Mouse (Mus musculus) adrenal gland, adult 2 months (tissue): ENCODE measurements around the gene Itpr2. TPM values are rescaled to one million over a fixed set of nuclear protein-coding genes. Genes with fewer than 3 reads are reported as not detected.

Source experiments
- DNase-seq: peaks from one replicate; pipeline ENCODE4 v3.0.0; 2021
- polyA plus RNA-seq: library from polyadenylated mRNA; depleted of rRNA; stranded (reverse); fragments of >200 nt; gene quantifications from 2 replicates; pipeline ENCODE4 v1.2.3, GENCODE M21; 2012
- total RNA-seq, 2 experiments: library from RNA; stranded (reverse); gene quantifications; 2 replicates each; pipeline ENCODE4 v1.2.3; 2021

Itpr2 gene
- total and polyA plus RNA-seq, 3 experiments: 17.3 to 36.1 (median 32.2) TPM

DNA sequence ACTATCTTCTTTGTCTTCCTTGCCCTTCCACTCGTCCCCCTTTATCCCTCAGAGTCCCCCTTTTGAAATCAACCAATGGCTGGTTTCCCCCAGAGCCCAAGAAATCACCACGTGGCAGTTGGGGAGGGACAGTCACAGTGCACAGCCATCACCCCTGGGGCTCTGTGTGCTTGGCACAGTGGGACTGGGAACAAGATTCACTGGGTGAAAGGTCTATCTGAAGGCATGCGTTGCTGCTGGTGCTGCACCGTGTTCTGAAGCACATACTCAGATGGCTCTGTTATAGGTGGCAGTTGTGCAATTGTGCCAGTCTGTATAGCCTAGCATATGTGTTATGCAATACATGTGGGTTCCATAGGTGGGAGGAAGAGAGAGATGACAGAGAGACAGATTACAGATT, 154.5 kb downstream of the Itpr2 start:
- DNase-seq: no peak

DNA sequence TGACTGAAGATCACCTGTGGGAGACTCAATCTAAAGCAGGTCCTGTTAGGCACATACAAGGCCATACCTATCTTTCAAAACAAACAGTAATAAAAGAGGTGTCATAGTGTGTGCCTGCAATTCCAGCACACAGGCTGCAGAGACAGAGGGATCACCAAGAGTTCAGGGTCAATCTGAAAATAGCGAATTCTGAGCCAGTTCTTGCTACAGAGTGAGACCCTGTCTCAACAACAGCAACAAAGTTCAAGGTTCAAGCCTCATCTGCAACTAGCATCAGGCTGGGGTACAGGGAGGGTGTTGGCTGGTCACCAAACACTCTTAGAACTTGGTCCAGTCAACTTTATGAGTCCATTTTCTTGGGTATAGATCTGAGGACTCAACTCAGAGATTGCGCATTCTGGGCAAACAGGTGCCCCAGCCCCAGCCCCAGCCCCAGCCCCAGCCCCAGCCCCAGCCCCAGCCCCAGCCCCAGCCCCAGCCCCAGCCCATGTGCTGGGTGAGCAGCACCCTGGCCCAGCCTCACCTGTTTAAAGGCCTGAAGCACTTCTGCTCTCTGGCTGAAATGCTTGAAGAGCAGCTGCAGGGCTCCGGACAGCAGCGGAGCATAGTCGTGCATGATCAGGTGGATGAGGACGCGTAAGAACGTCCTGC, 155.4 kb downstream of the Itpr2 start:
- no peak for DNase-seq

DNA sequence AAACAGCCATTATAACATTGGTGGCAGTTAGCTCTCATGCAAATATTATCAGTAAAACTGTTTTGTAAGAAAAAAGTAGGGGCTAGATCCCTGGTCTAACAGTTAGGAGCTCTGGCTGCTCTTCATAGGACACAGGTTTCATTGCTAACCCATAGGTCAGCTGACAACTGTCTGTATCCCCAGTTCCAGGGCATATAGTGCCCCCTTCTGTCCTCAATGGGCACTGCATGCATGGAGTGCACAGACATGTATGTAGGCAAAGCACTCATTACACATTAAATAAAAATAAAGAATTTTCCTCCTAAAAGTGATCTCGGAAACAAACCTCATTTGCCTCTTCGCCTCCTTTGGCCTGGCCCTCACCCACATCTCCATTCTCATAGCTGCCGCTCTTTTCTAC, 157.3 kb downstream of the Itpr2 start:
- no peak for DNase-seq

DNA sequence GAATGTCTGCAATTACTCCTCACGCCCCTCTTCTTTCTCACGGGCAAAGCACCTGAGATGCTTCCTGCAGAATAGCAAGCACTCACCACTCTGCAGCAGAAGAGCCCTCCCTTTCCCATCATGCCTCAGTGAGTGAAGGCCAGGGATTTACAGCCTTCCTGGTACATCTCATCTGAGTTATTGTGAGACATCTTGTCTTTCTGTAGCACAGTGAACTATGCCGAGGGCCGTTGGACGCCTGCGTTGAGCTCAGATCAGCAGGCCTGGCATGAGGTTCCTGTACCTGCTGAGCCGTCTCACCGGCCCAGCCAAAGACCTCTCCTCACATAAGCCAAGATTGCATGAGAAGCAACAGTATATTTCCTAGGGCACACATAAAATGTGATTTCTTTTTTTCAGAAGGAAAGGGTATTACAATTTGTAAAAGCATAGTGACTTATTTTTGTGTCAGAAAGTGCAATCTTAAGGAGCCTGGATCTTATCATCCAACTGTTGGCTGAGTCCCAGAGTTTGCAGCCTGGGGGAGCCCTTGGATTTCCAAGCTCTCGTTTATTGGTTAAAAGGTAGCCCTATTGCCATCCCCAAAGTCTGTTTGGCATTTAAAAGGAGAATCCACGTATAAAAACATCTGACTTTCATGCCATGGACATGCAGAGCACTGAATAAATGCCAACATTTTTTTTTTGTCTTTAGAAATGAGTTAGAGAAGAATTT, 158.2 kb downstream of the Itpr2 start:
- no peak for DNase-seq

DNA sequence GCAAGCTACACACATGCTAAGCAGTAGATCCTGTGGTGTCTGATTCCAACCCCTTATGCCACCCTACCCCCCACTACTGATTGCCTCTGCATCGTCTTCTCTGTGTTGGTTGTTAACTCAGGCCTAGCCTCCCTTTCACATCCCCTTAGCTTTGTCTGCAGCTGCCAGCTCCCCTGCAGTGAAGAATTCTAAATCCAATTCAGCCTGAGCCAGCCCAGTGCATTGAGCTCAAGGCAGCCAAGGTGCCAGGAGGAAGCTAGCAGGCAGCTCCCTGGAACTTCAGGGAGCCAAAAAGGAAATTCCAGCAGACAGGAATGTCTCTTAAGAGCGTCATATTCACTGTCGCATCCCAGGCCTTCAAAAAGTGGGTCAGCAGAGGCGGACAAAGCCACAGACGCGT, 159.0 kb downstream of the Itpr2 start:
- no peak for DNase-seq

DNA sequence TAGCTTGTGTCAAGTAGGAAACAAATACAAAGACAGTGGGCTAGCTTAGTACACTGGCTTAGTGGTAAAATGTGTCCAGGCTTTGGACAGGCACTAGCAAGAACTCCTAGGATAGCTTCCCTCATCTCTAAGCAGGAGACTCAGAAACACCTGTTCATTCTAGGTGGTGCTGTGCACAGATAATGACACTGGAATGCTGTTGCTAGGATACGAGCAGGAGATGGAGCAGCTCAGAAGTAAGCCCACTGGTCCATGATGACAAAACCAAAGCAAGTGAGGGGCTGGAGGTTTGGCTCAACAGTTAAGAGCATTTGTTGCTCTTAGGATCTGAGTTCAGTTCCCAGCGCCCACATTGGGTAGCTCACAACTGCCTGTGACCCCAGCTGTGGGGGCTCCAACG, 160.1 kb downstream of the Itpr2 start:
- DNase-seq: no peak

DNA sequence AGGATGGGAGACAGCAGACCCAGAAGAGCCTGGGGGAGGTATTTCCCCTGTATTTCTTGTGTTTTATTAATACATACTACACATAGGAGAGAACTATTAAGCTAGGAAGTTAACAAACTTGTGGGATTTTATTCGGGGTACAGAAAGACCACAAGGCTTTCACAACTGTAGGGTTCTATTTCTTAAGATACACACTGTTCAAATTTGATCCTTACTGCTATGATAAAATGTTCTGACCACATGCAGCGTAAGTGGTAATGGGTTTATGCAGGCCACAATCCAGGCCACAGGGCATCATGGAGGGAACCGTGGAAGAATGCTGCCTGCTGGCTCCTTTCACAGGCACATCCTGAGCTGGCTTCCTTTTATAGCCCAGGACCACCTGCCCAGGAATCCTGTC, 160.6 kb downstream of the Itpr2 start:
- DNase-seq: no peak

DNA sequence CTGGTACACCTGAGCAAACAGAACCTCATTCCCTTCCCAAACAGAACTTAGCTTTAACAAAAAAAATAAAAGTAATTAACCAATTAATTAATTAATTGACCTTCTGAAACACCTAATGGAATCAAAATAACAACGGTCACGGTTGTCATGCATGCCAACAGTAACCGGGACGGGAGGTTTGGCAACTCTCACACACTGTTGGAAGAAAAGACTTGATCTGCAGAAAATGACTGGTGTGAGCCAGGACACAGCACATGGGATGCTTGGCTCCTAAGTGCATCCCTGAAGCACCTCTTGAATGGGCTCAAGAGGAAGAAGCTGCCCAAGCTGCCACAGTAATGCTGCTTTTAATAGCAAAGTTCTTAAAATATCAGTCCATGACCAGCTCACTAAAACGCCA, 161.1 kb downstream of the Itpr2 start:
- DNase-seq: no peak

DNA sequence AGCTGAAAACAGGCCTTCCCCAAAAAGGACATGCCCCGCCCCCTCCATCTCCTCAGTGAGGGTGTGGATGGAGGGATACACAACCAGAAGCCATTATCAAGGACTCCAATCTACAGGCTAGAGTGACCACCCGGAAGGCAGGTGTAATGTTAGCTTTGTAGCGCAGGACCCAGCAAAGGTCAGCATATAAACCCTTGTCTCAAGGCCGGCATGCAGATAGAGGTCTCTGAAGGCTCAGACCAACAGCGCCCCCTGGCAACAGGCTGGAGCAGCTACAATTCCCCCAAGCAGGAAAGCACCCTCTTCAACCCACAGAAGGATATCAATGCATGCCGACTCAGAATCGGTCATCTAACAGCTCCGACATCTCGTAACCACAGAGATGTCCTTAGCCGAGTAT, 162.2 kb downstream of the Itpr2 start:
- DNase-seq: peak; percentile 81

DNA sequence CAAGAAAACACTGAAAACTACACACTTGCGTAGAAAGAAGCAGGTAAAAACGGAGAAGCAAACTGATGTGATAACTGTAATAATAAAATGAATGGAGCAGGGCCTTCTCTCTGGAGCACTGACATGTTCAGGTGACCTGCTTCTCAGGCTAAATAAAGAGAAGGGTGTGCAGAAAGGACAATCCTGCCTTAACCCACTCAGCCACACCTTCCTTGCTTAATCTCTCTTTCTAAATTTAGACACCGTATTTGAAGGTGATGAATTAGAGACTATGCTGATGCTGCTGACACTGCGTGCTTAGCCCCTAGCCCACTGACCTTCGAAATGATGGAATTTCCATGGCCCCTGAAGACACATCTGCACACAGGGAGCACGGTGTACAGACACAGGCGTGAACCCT, 164.8 kb downstream of the Itpr2 start:
- DNase-seq: no peak

DNA sequence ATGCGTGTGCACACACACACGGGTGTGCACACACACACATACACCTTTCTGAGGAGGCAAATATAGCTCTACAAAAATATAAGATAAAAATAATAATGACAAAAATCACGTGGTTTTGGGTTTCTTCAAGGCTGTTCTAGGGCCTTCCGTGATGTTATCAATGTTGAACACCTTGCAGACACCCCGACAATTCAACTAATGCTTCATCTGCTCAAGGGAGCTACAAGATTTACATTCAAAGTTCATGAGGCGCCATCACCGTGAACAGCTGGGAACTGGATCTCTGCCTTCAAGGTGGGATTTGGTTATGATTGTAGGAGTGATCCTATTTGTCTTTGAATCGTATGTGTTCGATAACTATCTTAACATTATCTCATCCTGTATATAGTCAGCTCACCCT, 166.8 kb downstream of the Itpr2 start:
- no peak for DNase-seq

DNA sequence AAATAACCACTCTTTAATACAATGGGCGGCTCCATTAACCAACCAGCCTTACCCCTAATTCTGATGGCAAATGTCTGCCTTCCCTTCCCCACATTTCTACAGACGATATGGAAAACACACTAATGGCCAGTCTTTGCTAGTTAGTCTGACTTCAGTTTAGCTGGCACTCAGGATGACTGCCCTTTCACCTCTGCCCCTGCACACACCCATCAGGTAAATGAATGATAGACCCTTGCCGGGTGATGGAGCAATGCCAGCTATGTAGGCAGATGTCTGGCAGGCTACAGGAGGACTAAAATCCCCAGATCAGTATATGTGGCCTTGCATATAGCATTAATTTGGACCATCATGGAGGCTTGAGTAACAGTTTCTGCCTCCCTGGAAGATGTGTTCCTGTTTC, 168.5 kb downstream of the Itpr2 start:
- no peak for DNase-seq

DNA sequence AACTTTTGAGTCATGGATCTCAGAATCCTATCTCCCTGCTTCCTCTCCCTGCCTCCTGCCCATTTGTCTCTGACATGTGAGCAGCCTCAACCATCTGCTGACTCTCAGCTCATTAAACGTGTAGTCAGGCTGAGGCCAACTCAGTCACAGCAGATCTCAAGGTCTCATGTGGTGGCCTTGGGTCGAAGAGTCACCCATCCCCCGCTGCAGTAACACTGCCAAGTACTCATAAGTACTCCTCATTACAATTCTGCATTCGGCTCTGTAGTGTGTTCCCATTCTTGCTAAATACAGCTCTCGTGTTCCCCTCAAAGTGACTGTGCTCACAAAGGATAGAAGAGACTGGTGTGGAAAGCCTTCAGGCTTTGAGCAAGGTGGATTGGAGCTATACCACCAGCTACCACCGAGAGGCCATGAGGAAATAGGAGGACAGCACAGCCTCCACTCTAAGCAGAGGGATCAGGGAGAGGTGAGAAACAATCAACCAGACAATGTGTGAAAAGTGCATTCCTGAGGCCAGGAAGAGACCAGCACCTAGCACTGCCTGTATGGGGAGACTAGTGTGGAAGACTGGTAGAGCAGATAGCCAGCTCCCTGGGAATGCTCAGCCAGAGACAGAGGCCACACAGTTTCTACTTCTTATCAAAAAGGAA, 170.9 kb downstream of the Itpr2 start:
- peak; percentile 88 for DNase-seq

DNA sequence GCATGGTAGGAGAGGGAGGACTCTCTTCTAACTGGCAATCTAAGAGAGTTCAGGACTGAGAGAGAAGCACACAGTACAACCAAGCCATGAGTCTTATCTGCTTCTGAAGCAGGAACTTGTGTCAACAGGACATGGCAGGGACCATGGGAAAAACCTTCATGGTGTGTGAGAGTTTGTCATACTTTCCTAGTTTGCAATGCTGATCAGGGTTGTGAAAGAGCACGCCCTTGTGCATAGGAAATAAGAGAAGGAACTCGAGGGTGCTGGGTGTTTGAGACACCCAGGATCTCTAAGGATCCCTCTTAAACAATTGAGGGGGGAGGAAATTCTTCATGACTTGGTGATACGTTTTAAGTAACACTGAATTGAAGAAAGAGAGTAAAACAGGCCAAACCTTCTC, 172.9 kb downstream of the Itpr2 start:
- no peak for DNase-seq

DNA sequence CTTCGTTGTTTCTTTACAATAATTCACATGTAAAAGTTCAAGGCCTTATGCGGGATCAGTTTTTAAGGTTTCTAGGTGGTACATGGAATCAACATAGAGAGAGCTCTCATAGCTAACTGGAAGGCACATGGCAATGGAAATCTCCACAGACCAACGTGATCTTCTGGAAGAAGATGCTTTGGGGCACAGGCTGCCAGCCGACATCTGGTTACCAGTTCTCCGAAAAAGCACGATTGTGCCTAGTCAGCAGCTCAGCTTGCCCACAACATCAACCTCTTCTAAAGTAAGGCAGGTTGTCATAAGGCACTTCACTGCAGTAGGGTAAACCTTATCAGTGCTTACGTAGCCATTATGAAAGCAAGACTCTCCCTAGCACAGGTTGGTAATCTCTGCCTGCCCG, 175.4 kb downstream of the Itpr2 start:
- DNase-seq: no peak

DNA sequence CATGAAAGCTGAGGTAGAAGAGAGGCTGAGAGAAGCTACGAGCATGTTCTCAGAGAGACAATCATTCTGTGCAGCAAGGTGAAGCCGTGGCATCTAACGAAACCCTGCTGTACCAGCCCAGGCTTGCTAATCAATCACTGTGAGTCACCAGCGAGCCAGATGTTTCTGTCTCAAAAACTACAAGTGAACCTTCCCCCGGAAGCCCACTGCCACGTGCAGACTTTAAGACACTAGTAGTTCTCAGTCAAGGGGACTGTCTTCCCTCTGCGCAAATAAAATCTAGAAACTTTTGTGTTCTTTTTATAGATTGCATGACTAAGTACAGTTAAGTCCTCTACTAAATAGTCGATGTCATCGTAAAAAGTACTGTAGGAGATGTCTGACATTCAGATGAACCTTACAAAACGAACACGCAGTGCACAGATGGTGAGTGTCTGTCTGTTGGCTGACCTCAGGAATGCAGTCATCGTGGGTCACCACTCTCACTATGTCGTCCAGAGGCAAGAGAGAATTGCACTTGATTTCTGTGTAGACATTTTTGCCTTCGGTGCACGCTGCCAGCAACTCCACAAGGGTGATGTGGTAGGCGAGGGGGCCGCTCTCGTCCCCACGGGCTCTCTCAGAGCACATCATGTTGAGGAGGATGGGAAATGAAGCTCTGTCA, 177.3 kb downstream of the Itpr2 start:
- peak; percentile 53 for DNase-seq

DNA sequence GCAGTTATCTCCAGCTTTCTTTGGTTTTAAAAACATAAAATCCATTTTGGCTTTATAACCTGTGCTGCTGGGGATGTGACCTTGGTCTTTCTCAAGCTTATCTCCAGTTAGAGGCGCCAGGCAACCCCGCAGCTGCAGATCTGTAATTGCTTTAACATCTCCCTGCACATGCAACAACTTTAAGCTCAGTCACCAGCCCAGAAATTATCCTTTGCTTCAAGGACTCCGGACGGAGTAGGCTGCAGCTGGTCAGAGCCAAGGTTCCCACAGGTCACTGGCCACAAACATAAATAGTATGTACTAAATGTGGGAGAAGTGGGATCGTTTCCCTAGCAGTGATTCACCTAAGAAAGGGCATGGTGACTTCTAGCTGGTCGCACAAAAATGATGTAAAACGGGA, 179.5 kb downstream of the Itpr2 start:
- peak; percentile 72 for DNase-seq

DNA sequence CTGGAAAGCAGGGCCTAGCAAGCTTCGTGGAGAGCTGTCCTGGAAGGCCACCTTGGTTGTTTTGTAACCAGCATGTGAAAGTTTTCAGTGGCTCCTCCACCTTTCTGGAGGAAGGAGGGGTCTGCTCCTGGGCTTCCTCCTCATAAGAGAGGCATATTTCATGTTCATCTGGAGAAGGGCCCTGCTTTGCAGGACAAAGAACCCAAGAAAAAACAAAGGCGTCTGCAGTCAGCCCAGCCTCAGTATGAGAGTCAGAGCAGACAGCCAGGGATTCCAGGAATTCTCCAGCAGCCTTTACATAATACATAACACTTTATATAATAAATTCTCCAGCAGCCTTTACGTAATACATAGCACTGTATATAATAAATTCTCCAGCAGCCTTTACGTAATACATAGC, 180.1 kb downstream of the Itpr2 start:
- peak; percentile 44 for DNase-seq

DNA sequence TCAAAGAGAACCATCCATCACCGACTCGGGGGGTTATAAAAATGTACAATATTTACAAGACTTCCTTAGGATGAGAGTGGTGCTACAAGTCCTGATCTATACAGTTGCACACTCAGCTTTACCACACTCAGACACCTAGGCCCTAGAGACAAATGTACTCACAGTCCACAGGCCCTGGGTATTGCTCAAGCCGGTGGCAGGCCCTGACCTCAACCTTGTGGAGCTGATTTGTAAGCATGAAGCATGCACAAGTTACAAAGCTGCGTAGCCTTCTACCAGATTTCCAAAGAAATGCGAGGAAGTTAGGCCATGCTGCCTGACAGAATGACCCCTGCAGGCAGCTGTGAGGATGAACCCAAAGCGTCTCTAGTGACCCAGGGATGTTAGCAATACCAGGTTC, 185.6 kb downstream of the Itpr2 start:
- peak; percentile 84 for DNase-seq

DNA sequence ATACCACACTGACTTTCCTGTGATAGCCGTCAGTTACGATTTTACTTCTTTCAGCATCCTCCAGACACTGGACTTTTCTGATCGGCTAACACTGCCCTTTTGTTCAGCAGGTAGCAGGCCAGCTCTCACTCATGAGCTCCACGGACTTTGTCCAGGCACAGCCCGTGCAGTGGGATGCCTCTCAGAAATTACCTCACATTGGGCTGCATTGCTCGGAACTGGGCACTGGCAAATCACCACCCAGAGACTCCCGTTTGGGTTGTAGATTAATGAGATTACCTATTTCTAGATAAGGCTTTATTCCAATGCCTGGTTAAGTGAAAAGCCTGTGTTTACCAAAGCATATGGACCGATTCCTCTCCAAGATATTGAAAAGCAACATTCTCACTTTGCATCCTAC, 186.9 kb downstream of the Itpr2 start:
- DNase-seq: no peak

DNA sequence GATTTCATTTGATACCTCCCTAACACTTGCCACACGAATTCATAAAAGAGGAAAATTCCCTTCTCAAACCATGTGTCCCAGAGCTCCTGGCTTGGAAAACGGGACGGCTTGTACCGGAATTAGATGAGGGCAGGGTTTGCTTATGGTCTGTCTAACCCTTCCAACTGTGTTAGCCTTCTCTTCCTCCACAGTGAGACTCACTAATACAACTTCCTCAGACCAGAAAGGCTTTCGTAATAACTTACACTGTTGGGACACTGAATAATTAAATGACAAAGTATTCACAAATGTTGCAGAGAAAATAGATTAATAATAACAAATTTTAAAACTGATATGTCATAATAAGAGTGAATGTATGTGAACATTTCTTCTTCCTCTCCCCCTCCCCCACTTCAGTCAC, 187.7 kb downstream of the Itpr2 start:
- DNase-seq: no peak

DNA sequence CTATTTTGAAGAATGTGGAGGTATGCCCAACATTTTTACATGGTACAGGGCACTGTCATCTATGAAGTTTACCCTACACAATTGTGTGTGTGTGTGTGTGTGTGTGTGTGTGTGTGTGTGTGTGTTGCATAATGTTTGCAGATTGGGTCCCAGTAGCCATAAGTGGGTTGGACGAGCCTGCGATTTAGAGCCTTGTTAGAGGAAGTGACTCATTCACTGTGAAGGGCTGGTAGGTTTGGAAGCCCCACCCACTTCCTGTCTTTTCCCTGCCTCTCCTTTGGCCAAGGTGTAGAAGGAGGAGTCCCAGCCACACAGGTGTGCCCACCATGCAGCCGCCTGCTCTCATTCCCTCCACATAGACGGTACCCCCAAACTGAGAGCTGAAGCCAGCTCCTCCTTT, 188.6 kb downstream of the Itpr2 start:
- no peak for DNase-seq

DNA sequence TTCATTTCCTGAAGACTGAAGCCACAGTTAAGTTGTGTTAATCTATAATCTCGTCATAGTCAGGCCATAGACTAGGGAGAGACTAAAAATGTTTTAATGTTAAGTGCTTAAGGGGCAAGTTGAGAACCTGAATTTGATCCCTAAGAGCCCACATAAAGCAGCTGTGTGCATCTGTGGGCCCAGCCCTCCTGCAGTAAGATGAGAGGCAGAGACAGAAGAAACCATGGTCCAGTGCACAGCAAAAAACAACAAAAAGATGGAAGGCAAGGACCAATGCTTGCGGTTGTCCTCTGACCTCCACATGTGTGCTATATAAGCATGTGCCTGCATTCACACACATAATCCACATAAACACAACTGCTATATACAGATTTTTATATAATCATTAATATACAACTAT, 191.8 kb downstream of the Itpr2 start:
- no peak for DNase-seq
